Mouse (Mus musculus) heart, adult 2 months (tissue): Measurements from ENCODE around the gene Zg16. TPM values are rescaled to one million over a fixed set of nuclear protein-coding genes. Genes with fewer than 3 reads are reported as not detected.
A peak's percentile ranks its signal among the peaks of the same experiment; 100 is the strongest.

Experiments
- DNase-seq, 2 experiments: peaks; one replicate each; pipeline ENCODE4 v3.0.0; 2021
- H3K27ac ChIP-seq: fragments of 200-600 bp; 2 replicates; pipeline ENCODE4 v1.8.1; 2022
- H3K27me3 ChIP-seq: fragments of 200-500 bp; 2 replicates; pipeline ENCODE4 v1.6.1; 2012; ENCODE audit warnings: mild to moderate bottlenecking, low read length, inconsistent platforms, mixed read lengths; ENCODE audit not compliant: control insufficient read depth, insufficient read depth
- H3K36me3 ChIP-seq: fragments of 200-500 bp; 2 replicates; pipeline ENCODE4 v1.6.1; 2012; ENCODE audit warnings: low read length, inconsistent platforms; ENCODE audit not compliant: control insufficient read depth, insufficient read depth
- H3K4me1 ChIP-seq: fragments of 200-500 bp; 2 replicates; pipeline ENCODE4 v1.6.1; 2011; ENCODE audit warnings: low read length; ENCODE audit not compliant: control insufficient read depth, insufficient read depth
- H3K4me3 ChIP-seq: fragments of 200-600 bp; 2 replicates; pipeline ENCODE4 v1.8.1; 2022
- H3K79me2 ChIP-seq: fragments of 200-500 bp; replicated peaks from 2 replicates; pipeline ENCODE4 v1.6.1; 2012; ENCODE audit warnings: mild to moderate bottlenecking, inconsistent platforms, low read length, moderate library complexity, mixed read lengths; ENCODE audit not compliant: control insufficient read depth, insufficient read depth
- H3K9ac ChIP-seq: fragments of 200-500 bp; 2 replicates; pipeline ENCODE4 v1.6.1; 2012; ENCODE audit warnings: low read depth, mild to moderate bottlenecking, control low read depth, inconsistent platforms, low read length, mixed read lengths
- CTCF ChIP-seq: fragments of 200-600 bp; IDR thresholded peaks from 2 replicates; pipeline ENCODE4 v1.8.1; 2022; ENCODE audit warnings: antibody characterized with exemption, mild to moderate bottlenecking, moderate library complexity
- EP300 ChIP-seq: fragments of 200-500 bp; IDR thresholded peaks from 2 replicates; pipeline ENCODE4 v1.6.1; 2011; ENCODE audit warnings: low read depth, low read length, control low read depth; ENCODE audit not compliant: insufficient read depth
- POLR2A ChIP-seq: fragments of 200-500 bp; IDR thresholded peaks from 2 replicates; pipeline ENCODE4 v1.6.1; 2011; ENCODE audit warnings: mild to moderate bottlenecking, low read depth, low read length, control low read depth; ENCODE audit not compliant: insufficient read depth
- WGBS: fragments of 180-500 bp; shearing (Covaris S2); methylation state at CpG from one replicate; pipeline ENCODE4 v1.1.7; 2018; 5-methylcytosine and 5-hydroxymethylcytosine counted together
- intact Hi-C: fragments of 180-260 bp; cut with DNase I; formaldehyde crosslinking; loops from one replicate; pipeline ENCODE4 v1.15.1; 2025
- polyA plus RNA-seq: library from polyadenylated mRNA; depleted of rRNA; stranded (reverse); fragments of >200 nt; gene quantifications from 2 replicates; pipeline ENCODE4 v1.2.3, GENCODE M21; 2012
- total RNA-seq, 2 experiments: library from RNA; stranded (reverse); gene quantifications; 2 replicates each; pipeline ENCODE4 v1.2.3; 2021

Gene Zg16
- total and polyA plus RNA-seq, 3 experiments: not detected

DNA sequence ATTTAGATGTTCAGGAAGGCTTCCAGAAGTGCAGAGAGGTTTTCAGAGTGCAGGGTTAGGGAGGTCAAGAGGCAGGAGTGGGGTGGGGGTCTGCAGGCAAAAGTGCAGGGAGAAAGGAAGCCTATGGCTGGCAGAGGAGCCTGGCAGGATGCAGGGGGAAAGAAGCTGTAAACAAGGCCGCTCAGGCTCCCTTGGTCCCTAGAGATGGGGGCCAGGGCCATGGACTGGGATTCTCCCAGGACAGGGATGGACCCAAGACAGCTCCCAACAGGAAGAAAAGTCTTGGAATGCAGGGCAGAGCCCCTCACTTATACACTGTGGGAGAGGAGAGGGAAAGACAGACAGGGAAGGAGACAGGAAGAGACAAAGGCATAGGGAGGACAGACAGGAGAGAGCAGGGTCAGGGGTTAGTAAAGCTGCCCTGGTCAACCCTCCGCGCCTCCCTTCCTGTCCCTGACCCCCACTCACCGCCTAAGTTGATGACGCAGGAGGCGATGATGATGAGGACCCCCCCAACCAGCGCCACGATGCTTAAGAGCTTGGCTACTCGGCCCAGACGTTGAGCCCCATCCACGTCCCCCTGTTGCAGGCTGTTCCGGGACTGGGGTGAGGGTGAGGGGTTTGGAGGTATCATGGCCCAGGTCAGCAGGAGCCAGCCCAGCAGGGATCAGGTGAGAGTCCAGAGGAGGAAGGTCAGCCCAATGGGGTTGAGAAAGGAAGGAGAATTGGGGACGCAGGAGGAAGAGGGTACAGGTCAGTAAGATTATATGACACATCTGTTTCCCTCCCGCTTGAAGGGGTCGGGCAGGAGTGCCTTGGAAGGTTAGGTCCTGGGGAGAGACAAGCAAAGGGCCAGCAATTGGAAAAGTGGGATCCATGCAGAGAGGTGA lies 68.5 kb downstream of the Zg16 start:
- no peak overlapping the region for H3K9ac ChIP-seq

DNA sequence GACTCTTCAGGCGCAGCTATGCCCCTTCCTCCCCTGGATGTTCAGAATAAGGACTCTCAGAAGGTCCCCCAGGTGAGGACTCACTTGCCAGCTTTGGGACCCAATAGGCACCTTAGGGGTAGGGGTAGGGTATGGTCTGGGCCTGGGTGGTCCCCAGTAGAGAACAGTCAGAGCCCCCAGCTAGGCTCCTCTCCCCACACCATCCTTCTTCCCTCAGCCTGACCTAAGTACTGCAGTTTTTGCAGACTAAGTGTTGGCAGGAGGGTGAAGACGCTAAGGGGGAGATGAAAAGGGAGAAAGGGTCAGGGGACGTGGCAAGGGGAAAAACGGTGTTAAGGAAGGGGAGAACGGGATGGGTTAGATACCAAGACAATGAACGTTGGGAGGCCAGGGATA lies 69.2 kb downstream of the Zg16 start:
- Histone ChIP-seq H3K79me2 (peaks cover 2% of the 10 kb centered on the region; the same call in 1 of the 2 replicates), H3K36me3 (peaks cover 5% of the 10 kb centered on the region), H3K4me3 (no peak overlapping the region), H3K4me1 (peaks cover 15% of the 10 kb centered on the region), H3K9ac (0 out of 2 replicates have a peak overlapping the region, but pooled peaks have one; percentile 12), H3K27ac (peak overlapping the region; percentile 93), H3K27me3 (no peaks in the 10 kb centered on the region)
- WGBS: 52% methylated on average over 6 of the region's 6 CpGs
- DNase-seq: peak in 1 of 2 experiments; percentile 8
- intact Hi-C loops: loop anchor here (1.0 to 10.0 kb wide), 4 partner anchors 7 to 177 kb away; partner anchors contain the start of genes Cd2bp2 and Cdiptos
- TF ChIP-seq POLR2A (no peak), CTCF (no peak), EP300 (no peak)

More for the DNA sequence above, 68.5 kb downstream of the Zg16 start:
- intact Hi-C loops: loop anchor here (10.0 kb wide), 1 partner anchor 176 kb away; the partner anchor contains the start of gene Cd2bp2
- no peak overlapping the region for H3K4me3 ChIP-seq
- peak overlapping the region; percentile 15 for H3K27ac ChIP-seq
- H3K27me3 ChIP-seq: no peaks in the 10 kb centered on the region
- peaks cover 2% of the 10 kb centered on the region; the same call in 1 of the 2 replicates for H3K79me2 ChIP-seq
- peak in 1 of 2 experiments; percentile 10 for DNase-seq
- TF ChIP-seq POLR2A: no peak
- peaks cover 11% of the 10 kb centered on the region for H3K4me1 ChIP-seq
- peaks cover 5% of the 10 kb centered on the region for H3K36me3 ChIP-seq
- WGBS: 57% methylated on average over 15 of the region's 15 CpGs

- intact Hi-C loops: loop anchor here (1.0 to 10.0 kb wide), 4 partner anchors 8 to 178 kb away; partner anchors contain the start of genes Cd2bp2 and Cdiptos
- Histone ChIP-seq H3K4me1 (peaks cover 15% of the 10 kb centered on the region), H3K4me3 (peak within 1 kb of the TSS; percentile 82), H3K27ac (peak within 1 kb of the TSS; percentile 93), H3K9ac (peak within 1 kb of the TSS; percentile 87), H3K36me3 (peaks cover 5% of the 10 kb centered on the region), H3K27me3 (no peaks in the 10 kb centered on the region), H3K79me2 (peaks cover 2% of the 10 kb centered on the region; the same call in 1 of the 2 replicates)
- peak; percentile 94 for TF ChIP-seq POLR2A
- peak; percentile 43 for TF ChIP-seq EP300
- peak; percentile 90 for TF ChIP-seq CTCF
- DNase-seq: peak; percentile 95 to 97
- 2% methylated on average over 39 of the region's 39 CpGs for WGBS
These were observed 69.9 kb downstream of the Zg16 start, which contains the start of gene Pagr1a for GRCm38 (mm10) chr7:127016971-127017949. Pagr1a (minus strand) TSS chr7:127017352.

- Histone ChIP-seq H3K79me2 (peaks cover 4% of the 10 kb centered on the region; the same call in 1 of the 2 replicates), H3K9ac (peak overlapping the region; percentile 87), H3K4me1 (peaks cover 16% of the 10 kb centered on the region), H3K27ac (peak overlapping the region; percentile 93), H3K36me3 (peaks cover 5% of the 10 kb centered on the region), H3K27me3 (no peaks in the 10 kb centered on the region), H3K4me3 (peak overlapping the region; percentile 82)
- TF ChIP-seq POLR2A (peak; percentile 62), EP300 (no peak)
- no peak for DNase-seq
- under 1% methylated on average over 22 of the region's 22 CpGs for WGBS
- intact Hi-C loops: loop anchor here (2.0 to 10.0 kb wide), 2 partner anchors 88 to 178 kb away; partner anchors contain the start of gene Cd2bp2
These were observed 70.6 kb downstream of the Zg16 start for GRCm38 (mm10) chr7:127016486-127016938.

DNA sequence TGATC lies 70.8 kb downstream of the Zg16 start, which contains the start of gene Pagr1b:
Gene Pagr1b (minus strand): TSS at position 4 of the 5 bp plus-strand sequence.
- TF ChIP-seq POLR2A (no peak), CTCF (no peak), EP300 (no peak)

More for the DNA sequence above, 70.8 kb downstream of the Zg16 start, which contains the start of gene Pagr1b:
- Histone ChIP-seq H3K9ac (peak within 1 kb of the TSS; percentile 87), H3K27me3 (no peaks in the 10 kb centered on the region), H3K36me3 (peaks cover 5% of the 10 kb centered on the region), H3K27ac (peak within 1 kb of the TSS; percentile 93), H3K4me1 (peaks cover 16% of the 10 kb centered on the region), H3K79me2 (peaks cover 4% of the 10 kb centered on the region; the same call in 1 of the 2 replicates), H3K4me3 (peak within 1 kb of the TSS; percentile 82)
- no peak for DNase-seq
- intact Hi-C loops: loop anchor here (2.0 to 10.0 kb wide), 2 partner anchors 89 to 179 kb away; partner anchors contain the start of gene Cd2bp2
